Comparison of ENCODE assay signal across 8 mouse cellular contexts in genomic region chr10:128188242-128188877, GRCm38 (mm10). TPM values are rescaled to one million over a fixed set of nuclear protein-coding genes. Genes with fewer than 3 reads are reported as not detected.
DNase-seq lines count a peak whose midpoint lies in the region; TF ChIP-seq lines count a peak whose summit lies in the region.

No protein-coding gene starts in this region.

- in situ Hi-C loops in ES-E14 (cut with MboI; ENCODE audit: low sequenced_read_pairs in 2 of 2, unreplicated experiment in 2 of 2) = loop anchor here in 1 of 2 experiments (10.0 kb wide), 1 partner anchor 94 kb away; the partner anchor contains the start of gene Baz2a

- no peaks in the 10 kb centered on the region for H3K36me3 ChIP-seq in ES-E14 (ENCODE audit: control insufficient read depth, insufficient read depth, low read length, poor library complexity, severe bottlenecking)

- H3K9me3 ChIP-seq in ES-E14 (ENCODE audit: control insufficient read depth, insufficient read depth, low read depth, low read length) = no peaks in the 10 kb centered on the region

- H3K4me3 ChIP-seq in ES-E14 (ENCODE audit: insufficient read depth in 1 of 2, low read depth in 1 of 2, low read length in 2 of 2, poor library complexity in 1 of 2, severe bottlenecking in 1 of 2) = peak overlapping the region in 1 of 2 experiments; percentile 34; a peak in 2 of 4 replicates

- DNase-seq in CD4-positive helper T cell, adult 2 months (ENCODE audit: low read depth, low spot score) = peak; percentile 81
- DNase-seq in ES-E14 (ENCODE audit: low read depth, low spot score) = peak; percentile 88
- peak; percentile 85 for DNase-seq in cerebellum, adult 9-10 months
- DNase-seq in frontal cortex, postnatal 25 days (ENCODE audit: low spot score in 2 of 2) = peak; percentile 72 to 78
- DNase-seq in kidney, postnatal 4 days = peak; percentile 88 to 89
- DNase-seq in lung, adult 18-20 months = peak; percentile 65 to 80
- peak; percentile 83 to 86 for DNase-seq in right cerebral cortex, adult 2 months (ENCODE audit: low spot score in 2 of 2)
- peak; percentile 31 to 81 for DNase-seq in urinary bladder, postnatal 4 days (ENCODE audit: low spot score in 2 of 2)

- H3K9ac ChIP-seq in ES-E14 (ENCODE audit: insufficient read depth, low read depth, low read length, poor library complexity, severe bottlenecking) = no peak overlapping the region

- H3K4me1 ChIP-seq in ES-E14 (ENCODE audit: control insufficient read depth in 2 of 2, insufficient read depth in 2 of 2, low read length in 2 of 2, poor library complexity in 1 of 2) = peaks cover 2 to 7% of the 10 kb centered on the region in 2 experiments; a peak in 3 of 4 replicates

- no peak overlapping the region; the same call in 1 of the 2 replicates for H3K27ac ChIP-seq in ES-E14 (ENCODE audit: insufficient read depth, low read depth, low read length, poor library complexity, severe bottlenecking)

TF ChIP-seq in ES-E14, 5 proteins besides CTCF, POLR2A, EP300 and RAD21:
- TF ChIP-seq ZC3H11A (IDR thresholded peaks at IDR 0.05; ENCODE audit: borderline replicate concordance, low read depth, low read length) = no peak; the same call in 1 of the 2 replicates
- no peak for TF ChIP-seq HCFC1 (IDR thresholded peaks at IDR 0.05; ENCODE audit: borderline replicate concordance, insufficient read depth, low read length)
- no peak for TF ChIP-seq MAFK (IDR thresholded peaks at IDR 0.05; ENCODE audit: insufficient read depth, low read depth, low read length)
- TF ChIP-seq CHD2 (IDR thresholded peaks at IDR 0.05; ENCODE audit: low read depth, low read length) = no peak; the same call in 1 of the 2 replicates
- TF ChIP-seq ZNF384 (IDR thresholded peaks at IDR 0.05; ENCODE audit: low read depth, low read length) = no peak; the same call in 1 of the 2 replicates

RNA-seq across cellular contexts. Expression of gene Gls2, which starts 5.9 kb away (rescaled TPM):
- total RNA-seq in ES-E14 (2012; rRNA removed) = 21.9 and 40.7 TPM in 2 replicates

RNA-seq across cellular contexts. Expression of gene Rbms2, which starts 8.3 kb away (rescaled TPM):
- 23.2 and 30.8 TPM in 2 replicates for total RNA-seq in ES-E14 (2012; rRNA removed)

RNA-seq across cellular contexts. Expression of gene Spryd4, which starts 23.2 kb away (rescaled TPM):
- 22.1 and 24.9 TPM in 2 replicates for total RNA-seq in ES-E14 (2012; rRNA removed)

RNA-seq across cellular contexts. Expression of gene Mip, which starts 37.3 kb away (rescaled TPM):
- total RNA-seq in ES-E14 (2012; rRNA removed) = 2.8 and 6.8 TPM in 2 replicates

RNA-seq across cellular contexts. Expression of gene Timeless, which starts 43.5 kb away (rescaled TPM):
- total RNA-seq in ES-E14 (2012; rRNA removed) = 69.7 and 106 TPM in 2 replicates
